Mouse (Mus musculus) heart, adult 10 weeks (tissue): ENCODE results near the gene Gpc6. TPM values are rescaled to one million over a fixed set of nuclear protein-coding genes. Genes with fewer than 3 reads are reported as not detected.

Experiments
- polyA plus RNA-seq: library from polyadenylated mRNA; stranded (reverse); fragments of 350-450 nt; fragmentation: Illumina TruSeq; extraction: RNeasy Lipid Tissue Mini Kit (QIAGEN cat#74804); gene quantifications from one replicate; pipeline ENCODE4 v1.2.3, GENCODE M21; 2014; ENCODE audit warnings: low read depth, low replicate concordance

Gene Gpc6
- polyA plus RNA-seq: 4.8 TPM

DNA sequence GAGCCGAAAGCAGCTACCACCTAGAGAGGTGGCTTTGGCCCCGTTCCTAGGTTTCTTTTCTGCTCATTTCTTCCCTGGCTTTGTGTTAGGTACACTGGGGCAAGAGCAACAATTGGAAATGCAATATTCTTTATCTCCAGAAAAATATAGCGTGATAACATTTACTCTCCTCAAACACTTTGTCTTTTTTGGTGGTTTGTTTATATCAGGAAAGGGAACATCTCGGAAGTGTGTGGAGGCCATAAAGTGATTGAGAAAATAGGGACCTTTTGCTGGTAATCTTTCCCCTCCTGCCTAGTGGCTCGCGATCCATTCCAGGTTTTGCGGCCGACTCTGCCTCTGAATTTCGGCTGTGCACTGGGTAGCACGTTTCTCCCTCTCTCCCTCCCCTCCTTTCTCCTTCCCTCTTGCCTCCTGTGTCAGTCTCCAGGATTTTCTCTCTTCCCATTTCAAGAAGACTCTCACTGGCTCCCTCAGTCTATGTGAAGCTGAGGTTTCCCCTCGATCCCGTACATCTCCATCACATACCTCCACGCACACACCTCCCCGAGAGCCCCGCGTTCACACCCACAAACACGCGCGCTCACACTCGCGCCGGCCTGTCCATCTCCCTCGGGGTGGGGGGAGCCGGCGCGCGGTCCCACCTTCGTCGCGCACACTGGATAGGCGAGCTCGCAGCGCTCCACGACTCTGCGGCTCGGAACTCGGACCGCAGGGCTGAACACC, at the start of gene Gpc6:
TSS of gene Gpc6 (plus strand) at position 440 of the 726 bp plus-strand sequence.

